Mouse (Mus musculus) heart, embryonic 12.5 days (tissue): ENCODE results near the gene Meis2. TPM values are rescaled to one million over a fixed set of nuclear protein-coding genes. Genes with fewer than 3 reads are reported as not detected.

Experiments used
- ATAC-seq: fragments of 200-750 bp; cut with Nextera tagmentation; 2 replicates; pipeline ENCODE4 v1.8.0; 2017; ENCODE audit warnings: moderate TSS enrichment, moderate library complexity; ENCODE audit not compliant: insufficient number of reproducible peaks, low FRiP score
- H3K27ac ChIP-seq: fragments of 300-500 bp; sonication (generic); 2 replicates; pipeline ENCODE4 v1.5.1; 2016; ENCODE audit warnings: mild to moderate bottlenecking, moderate library complexity; ENCODE audit not compliant: poor library complexity, severe bottlenecking
- H3K27me3 ChIP-seq: fragments of 300-500 bp; sonication (generic); replicated peaks from 2 replicates; pipeline ENCODE4 v1.6.1; 2016; ENCODE audit warnings: mild to moderate bottlenecking, moderate library complexity
- H3K36me3 ChIP-seq: fragments of 300-500 bp; sonication (generic); 2 replicates; pipeline ENCODE4 v1.6.1; 2016; ENCODE audit warnings: mild to moderate bottlenecking, moderate library complexity
- H3K4me1 ChIP-seq: fragments of 300-500 bp; sonication (generic); replicated peaks from 2 replicates; pipeline ENCODE4 v1.6.1; 2016; ENCODE audit warnings: mild to moderate bottlenecking
- H3K4me2 ChIP-seq: fragments of 300-500 bp; sonication (generic); 2 replicates; pipeline ENCODE4 v1.6.1; 2016; ENCODE audit warnings: mild to moderate bottlenecking, moderate library complexity
- H3K4me3 ChIP-seq: fragments of 300-500 bp; sonication (generic); 2 replicates; pipeline ENCODE4 v1.5.1; 2016; ENCODE audit warnings: mild to moderate bottlenecking
- H3K9ac ChIP-seq: fragments of 300-500 bp; sonication (generic); 2 replicates; pipeline ENCODE4 v1.6.1; 2016; ENCODE audit warnings: mild to moderate bottlenecking, moderate library complexity
- H3K9me3 ChIP-seq: fragments of 300-500 bp; sonication (generic); replicated peaks from 2 replicates; pipeline ENCODE4 v1.6.1; 2016; ENCODE audit warnings: mild to moderate bottlenecking, moderate library complexity
- WGBS: fragments of 180-500 bp; shearing (Covaris S2); methylation state at CpG from one replicate; pipeline ENCODE4 v1.1.7; 2016; 5-methylcytosine and 5-hydroxymethylcytosine counted together
- polyA plus RNA-seq: library from polyadenylated mRNA; unstranded; fragments of >200 nt; fragmentation: Nextera tagmentation; extraction: Ambion mirVana; gene quantifications from 2 replicates; pipeline ENCODE4 v1.2.1, GENCODE M21; 2016

Meis2 gene
- polyA plus RNA-seq, 1 experiment from 2014 or later = 49.9 TPM

- Histone ChIP-seq H3K27me3 (no peaks in the 10 kb centered on the region), H3K36me3 (peaks cover 18% of the 10 kb centered on the region), H3K9me3 (no peaks in the 10 kb centered on the region), H3K9ac (no peak overlapping the region), H3K4me2 (no peak overlapping the region), H3K27ac (no peak overlapping the region), H3K4me1 (peaks cover 41% of the 10 kb centered on the region), H3K4me3 (no peak overlapping the region)
- no peak for ATAC-seq
- 53% methylated on average over 9 of the region's 9 CpGs for WGBS
Observed at GRCm38 (mm10) chr2:116019959-116020358, 45.7 kb downstream of the Meis2 start.

- Histone ChIP-seq H3K9me3 (no peaks in the 10 kb centered on the region), H3K27me3 (no peaks in the 10 kb centered on the region), H3K36me3 (peaks cover 18% of the 10 kb centered on the region), H3K4me2 (no peak overlapping the region), H3K4me3 (no peak overlapping the region), H3K4me1 (peaks cover 41% of the 10 kb centered on the region), H3K9ac (no peak overlapping the region), H3K27ac (no peak overlapping the region)
- WGBS = 76% methylated on average over 6 of the region's 6 CpGs
- no peak for ATAC-seq
Observed at GRCm38 (mm10) chr2:116019466-116019794, 46.2 kb downstream of the Meis2 start.

GRCm38 (mm10) chr2:116018781-116019465, 46.7 kb downstream of the Meis2 start:
- no peak overlapping the region for H3K27ac ChIP-seq
- H3K4me3 ChIP-seq = no peak overlapping the region
- H3K4me1 ChIP-seq = peaks cover 41% of the 10 kb centered on the region
- H3K9ac ChIP-seq = no peak overlapping the region
- H3K9me3 ChIP-seq = no peaks in the 10 kb centered on the region
- no peak overlapping the region for H3K4me2 ChIP-seq
- 76% methylated on average over 10 of the region's 10 CpGs for WGBS
- no peaks in the 10 kb centered on the region for H3K27me3 ChIP-seq
- peaks cover 21% of the 10 kb centered on the region for H3K36me3 ChIP-seq
- no peak for ATAC-seq

GRCm38 (mm10) chr2:116015520-116015919, 50.1 kb downstream of the Meis2 start:
- ATAC-seq = no peak
- H3K4me3 ChIP-seq = no peak overlapping the region
- H3K27ac ChIP-seq = no peak overlapping the region
- H3K4me1 ChIP-seq = peaks cover 19% of the 10 kb centered on the region
- H3K4me2 ChIP-seq = no peak overlapping the region
- no peaks in the 10 kb centered on the region for H3K9me3 ChIP-seq
- 61% methylated on average over 10 of the region's 10 CpGs for WGBS
- H3K9ac ChIP-seq = no peak overlapping the region
- H3K27me3 ChIP-seq = no peaks in the 10 kb centered on the region
- H3K36me3 ChIP-seq = peaks cover 25% of the 10 kb centered on the region

GRCm38 (mm10) chr2:116010469-116010868, 55.2 kb downstream of the Meis2 start:
- H3K9me3 ChIP-seq = no peaks in the 10 kb centered on the region
- 18% methylated on average over 6 of the region's 6 CpGs for WGBS
- no peak overlapping the region for H3K4me3 ChIP-seq
- no peak overlapping the region for H3K9ac ChIP-seq
- peak overlapping the region; percentile 88 for H3K27ac ChIP-seq
- no peaks in the 10 kb centered on the region for H3K27me3 ChIP-seq
- peak overlapping the region; percentile 36; the same call in 1 of the 2 replicates for H3K4me2 ChIP-seq
- H3K4me1 ChIP-seq = peaks cover 22% of the 10 kb centered on the region
- no peak for ATAC-seq
- peaks cover 25% of the 10 kb centered on the region for H3K36me3 ChIP-seq

GRCm38 (mm10) chr2:116010061-116010460, 55.6 kb downstream of the Meis2 start:
- Histone ChIP-seq H3K4me2 (peak overlapping the region; percentile 36; the same call in 1 of the 2 replicates), H3K27me3 (no peaks in the 10 kb centered on the region), H3K4me3 (no peak overlapping the region), H3K27ac (peak overlapping the region; percentile 88), H3K36me3 (peaks cover 27% of the 10 kb centered on the region), H3K9ac (no peak overlapping the region), H3K4me1 (peaks cover 21% of the 10 kb centered on the region), H3K9me3 (no peaks in the 10 kb centered on the region)
- no peak for ATAC-seq
- WGBS = 79% methylated on average over 3 of the region's 3 CpGs

DNA sequence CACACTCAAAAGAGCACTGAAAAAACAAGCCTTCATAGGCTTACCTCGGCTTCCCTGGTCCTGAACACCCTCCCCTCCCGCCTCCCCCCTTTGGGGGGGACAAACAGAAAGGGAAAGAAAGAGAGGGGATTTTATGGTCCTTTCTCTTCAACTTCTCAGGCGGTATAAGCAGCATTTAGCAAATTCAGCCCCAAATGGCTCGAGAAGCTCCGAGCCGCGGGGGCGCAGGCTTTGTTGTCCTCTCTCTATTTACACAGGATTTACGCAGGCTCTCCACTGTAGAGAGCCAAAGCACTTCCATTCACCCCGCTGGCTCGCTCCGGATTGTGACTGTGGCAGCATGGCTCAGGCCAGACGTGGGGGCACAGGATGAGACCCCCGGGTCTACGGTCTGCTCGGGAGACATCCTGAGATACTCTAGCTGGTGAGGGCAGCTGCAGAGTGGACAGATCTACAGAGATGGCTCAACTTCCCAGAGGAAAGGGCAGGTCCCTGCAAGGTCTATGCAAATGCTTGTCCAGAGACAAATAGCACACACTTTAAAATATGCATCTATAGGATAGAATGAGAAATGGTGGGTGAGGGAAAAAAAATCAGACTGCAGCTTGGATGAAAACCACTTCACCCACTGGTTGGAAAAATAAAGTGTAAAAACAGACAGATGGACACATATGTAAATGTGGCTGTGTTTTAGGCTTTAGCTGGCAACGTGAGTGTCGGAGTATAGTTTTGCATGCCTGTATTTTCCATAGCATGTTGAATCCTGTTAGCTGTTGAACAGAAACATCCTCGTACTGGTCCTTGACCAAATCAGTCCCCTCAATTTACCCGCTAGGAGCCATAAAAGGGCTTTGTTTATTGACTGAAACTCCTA, 56.3 kb downstream of the Meis2 start:
- 42% methylated on average over 20 of the region's 20 CpGs for WGBS
- H3K9ac ChIP-seq = peak overlapping the region; percentile 56; the same call in 1 of the 2 replicates
- H3K4me2 ChIP-seq = peak overlapping the region; percentile 59
- ATAC-seq = no peak
- H3K4me1 ChIP-seq = peaks cover 21% of the 10 kb centered on the region
- H3K9me3 ChIP-seq = no peaks in the 10 kb centered on the region
- peaks cover 31% of the 10 kb centered on the region for H3K36me3 ChIP-seq
- no peak overlapping the region for H3K27ac ChIP-seq
- peak overlapping the region; percentile 27 for H3K4me3 ChIP-seq
- H3K27me3 ChIP-seq = no peaks in the 10 kb centered on the region

GRCm38 (mm10) chr2:116002354-116002753, 63.3 kb downstream of the Meis2 start:
- ATAC-seq = no peak
- Histone ChIP-seq H3K4me1 (peaks cover 34% of the 10 kb centered on the region), H3K4me2 (no peak overlapping the region), H3K9ac (no peak overlapping the region), H3K27me3 (no peaks in the 10 kb centered on the region), H3K4me3 (no peak overlapping the region), H3K36me3 (peaks cover 42% of the 10 kb centered on the region), H3K9me3 (no peaks in the 10 kb centered on the region), H3K27ac (no peak overlapping the region)
- 72% methylated on average over 6 of the region's 6 CpGs for WGBS

DNA sequence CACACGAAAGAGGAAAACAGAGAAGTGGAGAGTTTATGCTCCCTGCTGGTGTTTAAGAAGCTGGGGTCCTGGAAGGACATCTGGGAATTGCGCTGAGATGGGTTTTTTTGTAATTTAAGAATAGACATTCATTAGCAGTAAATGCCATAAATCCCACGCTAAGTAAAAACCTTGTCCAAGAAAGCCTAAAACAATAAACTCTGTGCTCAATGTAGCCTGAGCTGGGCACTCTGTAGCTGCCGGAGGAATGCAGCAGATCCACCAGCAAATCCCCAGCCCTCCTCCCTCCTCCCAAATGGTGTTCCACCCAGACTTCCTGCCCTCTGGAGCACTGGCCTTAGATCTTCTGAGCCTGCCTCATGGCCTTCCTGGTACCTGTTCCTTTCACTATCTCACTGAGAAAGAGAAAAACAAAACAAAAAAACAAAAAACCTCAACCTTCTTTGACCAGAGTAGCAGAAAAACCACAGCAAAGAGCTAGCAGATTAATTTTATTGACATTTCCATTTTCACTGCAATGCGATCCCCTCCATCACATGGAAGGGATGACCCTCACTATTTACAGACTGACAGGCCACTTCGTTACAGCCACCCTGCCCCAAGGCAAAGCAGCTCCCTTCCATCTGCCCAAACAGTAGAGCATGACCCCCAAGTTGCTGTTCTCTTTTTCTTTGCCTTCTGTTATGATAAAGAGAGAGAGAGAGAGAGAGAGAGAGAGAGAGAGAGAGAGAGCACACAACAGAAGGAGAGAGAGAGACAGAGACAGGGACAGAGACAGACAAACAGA, 64.1 kb downstream of the Meis2 start:
- H3K36me3 ChIP-seq = peaks cover 42% of the 10 kb centered on the region

DNA sequence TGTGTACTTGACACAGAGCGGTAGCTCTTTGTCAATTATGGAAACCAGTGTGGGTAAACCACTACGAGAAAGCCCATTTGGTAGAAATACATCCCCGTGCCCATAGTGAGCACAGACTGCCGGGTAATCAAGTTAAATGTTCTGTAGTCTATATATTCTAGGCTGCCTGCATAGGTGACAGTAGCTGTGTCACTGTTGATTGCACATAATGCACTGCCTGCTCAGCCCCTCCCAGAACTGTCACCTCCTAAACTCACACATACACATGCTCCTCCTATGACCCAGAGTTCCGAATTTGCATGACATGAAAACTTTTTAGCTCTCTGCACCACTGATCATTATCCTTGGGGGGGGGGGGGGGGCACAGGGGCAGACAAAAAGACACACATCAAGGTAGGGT, 65.1 kb downstream of the Meis2 start:
- peaks cover 39% of the 10 kb centered on the region for H3K36me3 ChIP-seq
- 84% methylated on average over 5 of the region's 5 CpGs for WGBS
- no peak overlapping the region for H3K9ac ChIP-seq
- peaks cover 40% of the 10 kb centered on the region for H3K4me1 ChIP-seq
- H3K9me3 ChIP-seq = no peaks in the 10 kb centered on the region
- H3K27ac ChIP-seq = no peak overlapping the region
- H3K4me2 ChIP-seq = no peak overlapping the region
- H3K27me3 ChIP-seq = no peaks in the 10 kb centered on the region
- no peak for ATAC-seq
- H3K4me3 ChIP-seq = no peak overlapping the region

More for the DNA sequence above, 64.1 kb downstream of the Meis2 start:
- peaks cover 40% of the 10 kb centered on the region for H3K4me1 ChIP-seq
- H3K4me2 ChIP-seq = no peak overlapping the region
- ATAC-seq = no peak
- no peaks in the 10 kb centered on the region for H3K9me3 ChIP-seq
- no peak overlapping the region for H3K27ac ChIP-seq
- no peak overlapping the region for H3K4me3 ChIP-seq
- no peaks in the 10 kb centered on the region for H3K27me3 ChIP-seq
- WGBS = 65% methylated on average over 6 of the region's 6 CpGs
- no peak overlapping the region for H3K9ac ChIP-seq

- Histone ChIP-seq H3K27ac (no peak overlapping the region), H3K4me1 (peaks cover 42% of the 10 kb centered on the region), H3K36me3 (peaks cover 33% of the 10 kb centered on the region), H3K9ac (no peak overlapping the region), H3K4me2 (no peak overlapping the region), H3K27me3 (no peaks in the 10 kb centered on the region), H3K4me3 (no peak overlapping the region), H3K9me3 (no peaks in the 10 kb centered on the region)
- no peak for ATAC-seq
- WGBS = 70% methylated on average over 5 of the region's 5 CpGs
Observed at GRCm38 (mm10) chr2:115998802-115999201, 66.8 kb downstream of the Meis2 start.
